Mouse (Mus musculus) neural tube, embryonic 11.5 days (tissue): Measurements from ENCODE around the gene Cdh23. TPM values are rescaled to one million over a fixed set of nuclear protein-coding genes. Genes with fewer than 3 reads are reported as not detected.
A peak's percentile ranks its signal among the peaks of the same experiment; 100 is the strongest.

ENCODE experiments used
- ATAC-seq: fragments of 200-750 bp; cut with Nextera tagmentation; 2 replicates; pipeline ENCODE4 v1.8.0; 2017; ENCODE audit warnings: moderate number of reproducible peaks, mild to moderate bottlenecking, moderate TSS enrichment, moderate library complexity; ENCODE audit not compliant: insufficient read depth, low FRiP score, low TSS enrichment
- DNase-seq: peaks from one replicate; pipeline ENCODE4 v3.0.0-alpha.2; 2015; ENCODE audit warnings: low spot score
- H3K27ac ChIP-seq: fragments of 300-500 bp; sonication (generic); 2 replicates; pipeline ENCODE4 v1.5.1; 2014; ENCODE audit warnings: low read depth, mild to moderate bottlenecking, low read length
- H3K27me3 ChIP-seq: fragments of 300-500 bp; sonication (generic); 2 replicates; pipeline ENCODE4 v1.6.1; 2014; ENCODE audit warnings: mild to moderate bottlenecking, low read length, mixed read lengths; ENCODE audit not compliant: control insufficient read depth, insufficient read depth
- H3K36me3 ChIP-seq: fragments of 300-500 bp; sonication (generic); 2 replicates; pipeline ENCODE4 v1.6.1; 2014; ENCODE audit warnings: mild to moderate bottlenecking, low read length, moderate library complexity, mixed read lengths; ENCODE audit not compliant: control insufficient read depth, insufficient read depth
- H3K4me1 ChIP-seq: fragments of 300-500 bp; sonication (generic); 2 replicates; pipeline ENCODE4 v1.6.1; 2014; ENCODE audit warnings: low read length, mixed read lengths; ENCODE audit not compliant: control insufficient read depth, insufficient read depth
- H3K4me2 ChIP-seq: fragments of 300-500 bp; sonication (generic); 2 replicates; pipeline ENCODE4 v1.6.1; 2014; ENCODE audit warnings: low read depth, mild to moderate bottlenecking, moderate library complexity
- H3K4me3 ChIP-seq: fragments of 300-500 bp; sonication (generic); 2 replicates; pipeline ENCODE4 v1.5.1; 2014; ENCODE audit warnings: low read depth, low read length
- H3K9ac ChIP-seq: fragments of 300-500 bp; sonication (generic); 2 replicates; pipeline ENCODE4 v1.6.1; 2014; ENCODE audit warnings: mild to moderate bottlenecking, low read length
- H3K9me3 ChIP-seq: fragments of 300-500 bp; sonication (generic); 2 replicates; pipeline ENCODE4 v1.6.1; 2016; ENCODE audit warnings: low read length; ENCODE audit not compliant: control insufficient read depth
- WGBS: fragments of 180-500 bp; shearing (Covaris S2); extraction: QIAGEN DNeasy Blood & Tissue Kit; methylation state at CpG from one replicate; pipeline ENCODE4 v1.1.7; 2014; 5-methylcytosine and 5-hydroxymethylcytosine counted together
- polyA plus RNA-seq: library from polyadenylated mRNA; unstranded; fragments of >200 nt; fragmentation: Nextera tagmentation; extraction: Ambion mirVana; gene quantifications from 2 replicates; pipeline ENCODE4 v1.2.1, GENCODE M21; 2014

Gene Cdh23
- polyA plus RNA-seq, 1 experiment from 2014 or later = 0.50 TPM

- ATAC-seq (no peak), DNase-seq (no peak)
- Histone ChIP-seq H3K36me3 (no peaks in the 10 kb centered on the region), H3K27me3 (no peaks in the 10 kb centered on the region), H3K9me3 (no peaks in the 10 kb centered on the region), H3K4me3 (no peak overlapping the region), H3K9ac (no peak overlapping the region), H3K4me1 (no peaks in the 10 kb centered on the region), H3K27ac (no peak overlapping the region), H3K4me2 (no peak overlapping the region)
- WGBS = 71% methylated on average over 4 of the region's 4 CpGs
These were observed 163.8 kb downstream of the Cdh23 start for GRCm38 (mm10) chr10:60532502-60532901.

GRCm38 (mm10) chr10:60531349-60531748, 164.9 kb downstream of the Cdh23 start:
- Histone ChIP-seq H3K9ac (no peak overlapping the region), H3K4me2 (no peak overlapping the region), H3K36me3 (no peaks in the 10 kb centered on the region), H3K27ac (no peak overlapping the region), H3K4me3 (no peak overlapping the region), H3K4me1 (no peaks in the 10 kb centered on the region), H3K27me3 (no peaks in the 10 kb centered on the region), H3K9me3 (no peaks in the 10 kb centered on the region)
- 27% methylated on average over 2 of the region's 2 CpGs for WGBS
- DNase-seq (peak; percentile 61), ATAC-seq (0 out of 2 replicates have a peak, but pooled peaks have one; percentile 41)

- no peaks in the 10 kb centered on the region for H3K27me3 ChIP-seq
- DNase-seq (no peak), ATAC-seq (no peak)
- no peak overlapping the region for H3K27ac ChIP-seq
- no peaks in the 10 kb centered on the region for H3K4me1 ChIP-seq
- H3K4me2 ChIP-seq = no peak overlapping the region
- H3K9me3 ChIP-seq = no peaks in the 10 kb centered on the region
- no peak overlapping the region for H3K9ac ChIP-seq
- no peak overlapping the region for H3K4me3 ChIP-seq
- WGBS = 73% methylated on average over 10 of the region's 10 CpGs
- H3K36me3 ChIP-seq = no peaks in the 10 kb centered on the region
These were observed 165.7 kb downstream of the Cdh23 start for GRCm38 (mm10) chr10:60530633-60531032.

GRCm38 (mm10) chr10:60527949-60528348, 168.3 kb downstream of the Cdh23 start:
- WGBS = 81% methylated on average over 7 of the region's 7 CpGs
- Histone ChIP-seq H3K27ac (no peak overlapping the region), H3K9ac (no peak overlapping the region), H3K4me2 (no peak overlapping the region), H3K4me1 (no peaks in the 10 kb centered on the region), H3K4me3 (no peak overlapping the region), H3K27me3 (no peaks in the 10 kb centered on the region), H3K36me3 (no peaks in the 10 kb centered on the region), H3K9me3 (no peaks in the 10 kb centered on the region)
- ATAC-seq = no peak
- no peak for DNase-seq

- H3K27me3 ChIP-seq = no peaks in the 10 kb centered on the region
- no peak overlapping the region for H3K4me2 ChIP-seq
- no peak overlapping the region for H3K4me3 ChIP-seq
- H3K4me1 ChIP-seq = no peaks in the 10 kb centered on the region
- no peak overlapping the region for H3K27ac ChIP-seq
- ATAC-seq = no peak
- no peak overlapping the region for H3K9ac ChIP-seq
- H3K36me3 ChIP-seq = no peaks in the 10 kb centered on the region
- 84% methylated on average over 8 of the region's 8 CpGs for WGBS
- no peak for DNase-seq
- no peaks in the 10 kb centered on the region for H3K9me3 ChIP-seq
These were observed 171.2 kb downstream of the Cdh23 start for GRCm38 (mm10) chr10:60525081-60525480.

- WGBS = 93% methylated on average over 11 of the region's 11 CpGs
- DNase-seq = no peak
- Histone ChIP-seq H3K4me2 (no peak overlapping the region), H3K9me3 (no peaks in the 10 kb centered on the region), H3K4me3 (no peak overlapping the region), H3K27me3 (no peaks in the 10 kb centered on the region), H3K27ac (no peak overlapping the region), H3K36me3 (no peaks in the 10 kb centered on the region), H3K9ac (no peak overlapping the region), H3K4me1 (no peaks in the 10 kb centered on the region)
- no peak for ATAC-seq
These were observed 180.0 kb downstream of the Cdh23 start for GRCm38 (mm10) chr10:60516286-60516685.

- Histone ChIP-seq H3K4me2 (no peak overlapping the region), H3K36me3 (no peaks in the 10 kb centered on the region), H3K27me3 (no peaks in the 10 kb centered on the region), H3K9me3 (no peaks in the 10 kb centered on the region), H3K27ac (no peak overlapping the region), H3K4me1 (no peaks in the 10 kb centered on the region; the same call in 1 of the 2 replicates), H3K4me3 (no peak overlapping the region), H3K9ac (no peak overlapping the region)
- peak; percentile 27; the same call in 1 of the 2 replicates for ATAC-seq
- DNase-seq = no peak
- 1% methylated on average over 4 of the region's 4 CpGs for WGBS
These were observed 197.8 kb downstream of the Cdh23 start for GRCm38 (mm10) chr10:60498538-60498937.

GRCm38 (mm10) chr10:60495070-60495469, 201.2 kb downstream of the Cdh23 start:
- H3K4me2 ChIP-seq = no peak overlapping the region
- no peaks in the 10 kb centered on the region for H3K9me3 ChIP-seq
- 23% methylated on average over 6 of the region's 6 CpGs for WGBS
- no peaks in the 10 kb centered on the region; the same call in 1 of the 2 replicates for H3K4me1 ChIP-seq
- ATAC-seq = no peak
- no peak for DNase-seq
- no peaks in the 10 kb centered on the region for H3K36me3 ChIP-seq
- no peak overlapping the region for H3K27ac ChIP-seq
- H3K4me3 ChIP-seq = no peak overlapping the region
- no peaks in the 10 kb centered on the region for H3K27me3 ChIP-seq
- H3K9ac ChIP-seq = no peak overlapping the region

GRCm38 (mm10) chr10:60491538-60491937, 204.8 kb downstream of the Cdh23 start:
- Histone ChIP-seq H3K9me3 (no peaks in the 10 kb centered on the region), H3K36me3 (no peaks in the 10 kb centered on the region), H3K9ac (no peak overlapping the region), H3K4me3 (no peak overlapping the region), H3K4me2 (no peak overlapping the region), H3K27me3 (no peaks in the 10 kb centered on the region), H3K27ac (no peak overlapping the region), H3K4me1 (no peaks in the 10 kb centered on the region)
- no peak for DNase-seq
- ATAC-seq = no peak
- 58% methylated on average over 2 of the region's 2 CpGs for WGBS
